Mouse (Mus musculus) MEL (cell line): ENCODE data around the gene Tenm3.

Source experiments
- CTCF ChIP-seq, 3 experiments: IDR thresholded peaks in 2 of 3; conservative IDR thresholded peaks in 1 of 3; 2 replicates each; pipeline ENCODE4 v1.5.1; 2011 to 2012; ENCODE audit warnings: low read length in 3 of 3, low read depth in 2 of 3, mild to moderate bottlenecking in 2 of 3, improper control_type of control experiment in 1 of 3, inconsistent platforms in 1 of 3, mixed read lengths in 1 of 3, moderate library complexity in 1 of 3; ENCODE audit not compliant: control insufficient read depth in 1 of 3, insufficient read depth in 1 of 3, poor library complexity in 1 of 3, severe bottlenecking in 1 of 3
- E2F4 ChIP-seq: IDR thresholded peaks from 2 replicates; pipeline ENCODE4 v1.6.1; 2011; ENCODE audit warnings: low read depth, low read length, improper control_type of control experiment, borderline replicate concordance
- EP300 ChIP-seq, 2 experiments: IDR thresholded peaks; 2 replicates each; pipeline ENCODE4 v1.6.1; 2011; ENCODE audit warnings: improper control_type of control experiment in 2 of 2, low read length in 2 of 2, low read depth in 1 of 2, mild to moderate bottlenecking in 1 of 2
- ETS1 ChIP-seq: IDR thresholded peaks from 2 replicates; pipeline ENCODE4 v1.6.1; 2012; ENCODE audit warnings: low read depth, mild to moderate bottlenecking, inconsistent platforms, low read length, improper control_type of control experiment, moderate library complexity
- HCFC1 ChIP-seq: IDR thresholded peaks from 2 replicates; pipeline ENCODE4 v1.6.1; 2012; ENCODE audit warnings: low read depth, mild to moderate bottlenecking, inconsistent platforms, low read length, improper control_type of control experiment, moderate library complexity
- KAT2A ChIP-seq: conservative IDR thresholded peaks from 2 replicates; pipeline ENCODE4 v1.6.1; 2012; ENCODE audit warnings: low read depth, low read length, improper control_type of control experiment, inconsistent platforms
- MAX ChIP-seq: IDR thresholded peaks from 2 replicates; pipeline ENCODE4 v1.6.1; 2011; ENCODE audit warnings: low read length, improper control_type of control experiment
- MAZ ChIP-seq: IDR thresholded peaks from 2 replicates; pipeline ENCODE4 v1.6.1; 2012; ENCODE audit warnings: low read depth, mild to moderate bottlenecking, inconsistent platforms, low read length, improper control_type of control experiment
- MEF2A ChIP-seq: IDR thresholded peaks from 2 replicates; pipeline ENCODE4 v1.6.1; 2014; ENCODE audit warnings: low read depth, mild to moderate bottlenecking, inconsistent platforms, low read length, improper control_type of control experiment; ENCODE audit not compliant: poor library complexity, insufficient replicate concordance, severe bottlenecking; ENCODE audit errors: extremely low read depth
- POLR2A ChIP-seq, 2 experiments: IDR thresholded peaks; 2 replicates each; pipeline ENCODE4 v1.6.1; 2011 to 2012; ENCODE audit warnings: low read length in 2 of 2, mild to moderate bottlenecking in 2 of 2, control low read depth in 1 of 2, improper control_type of control experiment in 1 of 2, low read depth in 1 of 2, moderate library complexity in 1 of 2; ENCODE audit not compliant: control insufficient read depth in 1 of 2, insufficient read depth in 1 of 2, poor library complexity in 1 of 2
- POLR2AphosphoS2 ChIP-seq: IDR thresholded peaks from 2 replicates; pipeline ENCODE4 v1.6.1; 2011; ENCODE audit warnings: low read length, improper control_type of control experiment
- POLR2AphosphoS5 ChIP-seq: IDR thresholded peaks from 2 replicates; pipeline ENCODE4 v1.6.1; 2012; ENCODE audit warnings: low read depth, borderline replicate concordance, mild to moderate bottlenecking, inconsistent platforms, low read length, moderate library complexity, mixed read lengths
- UBTF ChIP-seq: IDR thresholded peaks from 2 replicates; pipeline ENCODE4 v1.6.1; 2012; ENCODE audit warnings: low read depth, mild to moderate bottlenecking, inconsistent platforms, low read length, improper control_type of control experiment, moderate library complexity, borderline replicate concordance; ENCODE audit not compliant: insufficient read depth

GRCm38 (mm10) chr8:48348386-48348785, 495.4 kb downstream of the Tenm3 start:
- no peak for TF ChIP-seq UBTF
- TF ChIP-seq MEF2A: no peak
- TF ChIP-seq KAT2A: no peak
- no peak for TF ChIP-seq EP300 (IDR thresholded peaks at IDR 0.05; ENCODE audit: low read depth in 1 of 2, low read length in 2 of 2)
- no peak for TF ChIP-seq CTCF (IDR thresholded peaks at IDR 0.05 in 2 of 3, conservative IDR thresholded peaks at IDR 0.05 in 1 of 3; ENCODE audit: control insufficient read depth in 1 of 3, insufficient read depth in 1 of 3, low read depth in 2 of 3, low read length in 3 of 3, poor library complexity in 1 of 3, severe bottlenecking in 1 of 3)
- TF ChIP-seq HCFC1: no peak
- no peak for TF ChIP-seq MAX
- no peak for TF ChIP-seq POLR2A (IDR thresholded peaks at IDR 0.05; ENCODE audit: control insufficient read depth in 1 of 2, insufficient read depth in 1 of 2, low read depth in 1 of 2, low read length in 2 of 2, poor library complexity in 1 of 2)
- TF ChIP-seq MAZ: no peak
- no peak for TF ChIP-seq POLR2AphosphoS2
- no peak for TF ChIP-seq POLR2AphosphoS5
- no peak for TF ChIP-seq ETS1
- TF ChIP-seq E2F4: no peak
